In genomic region chr6:144970900-144971299, GRCm38 (mm10) we compare ENCODE assay signal across 12 mouse cellular contexts.
DNase-seq lines count a peak whose midpoint lies in the region; ATAC-seq and TF ChIP-seq lines count a peak whose summit lies in the region.
"Had no signal": no experiment of that assay in that cellular context is flagged by ENCODE, and none has a peak within 500 bp of the region (broad histone marks: within the 10 kb centered on the region; RNA-seq: fewer than 3 reads in every experiment).

No protein-coding gene starts in this region.

- H3K27me3 ChIP-seq in hindbrain, postnatal 0 days (ENCODE audit: insufficient read depth, low read length), result no peaks in the 10 kb centered on the region
- no peaks in the 10 kb centered on the region for H3K27me3 ChIP-seq in hindbrain, embryonic 10.5 days (ENCODE audit: insufficient read depth, poor library complexity, severe bottlenecking)
- no peaks in the 10 kb centered on the region for H3K27me3 ChIP-seq in testis, adult 2 months (ENCODE audit: control insufficient read depth, insufficient read depth, low read length)
- H3K27me3 ChIP-seq: heart, embryonic 12.5 days had no signal

- no peak for ATAC-seq in hindbrain, postnatal 0 days

- no peak overlapping the region for H3K4me2 ChIP-seq in hindbrain, postnatal 0 days (ENCODE audit: low read depth, low read length)
- H3K4me2 ChIP-seq: heart, embryonic 12.5 days; hindbrain, embryonic 14.5 days; midbrain, embryonic 11.5 days had no signal

- no peak overlapping the region for H3K4me3 ChIP-seq in hindbrain, postnatal 0 days (ENCODE audit: low read length)
- H3K4me3 ChIP-seq in hindbrain, embryonic 10.5 days, result no peak overlapping the region
- H3K4me3 ChIP-seq in testis, adult 2 months (ENCODE audit: control insufficient read depth, low read depth, low read length), result no peak overlapping the region
- H3K4me3 ChIP-seq in bone marrow, adult 2 months (replicated peaks; ENCODE audit: control insufficient read depth, low read depth, low read length), result no peak overlapping the region
- H3K4me3 ChIP-seq: heart, embryonic 12.5 days had no signal

- no peaks in the 10 kb centered on the region for H3K36me3 ChIP-seq in hindbrain, postnatal 0 days (ENCODE audit: insufficient read depth, low read length)
- H3K36me3 ChIP-seq in hindbrain, embryonic 10.5 days, result no peaks in the 10 kb centered on the region
- H3K36me3 ChIP-seq in testis, adult 2 months (ENCODE audit: control insufficient read depth, insufficient read depth, low read length), result no peaks in the 10 kb centered on the region
- H3K36me3 ChIP-seq: heart, embryonic 12.5 days had no signal

- no peak overlapping the region for H3K27ac ChIP-seq in hindbrain, postnatal 0 days
- no peak overlapping the region for H3K27ac ChIP-seq in hindbrain, embryonic 10.5 days
- H3K27ac ChIP-seq in testis, adult 2 months (ENCODE audit: control insufficient read depth, insufficient read depth, low read depth, low read length), result no peak overlapping the region
- no peak overlapping the region for H3K27ac ChIP-seq in bone marrow, adult 2 months (ENCODE audit: control insufficient read depth, insufficient read depth, low read depth, low read length, poor library complexity)
- H3K27ac ChIP-seq: hindbrain, embryonic 14.5 days had no signal

- WGBS in hindbrain, postnatal 0 days, result 84% methylated on average over 4 of the region's 4 CpGs
- 83% methylated on average over 4 of the region's 4 CpGs for whole genome bisulfite sequencing in hindbrain, embryonic 10.5 days
- WGBS in bone marrow, adult 2 months, result 85% methylated on average over 4 of the region's 4 CpGs

- H3K9ac ChIP-seq in hindbrain, postnatal 0 days (replicated peaks; ENCODE audit: low read length), result no peak overlapping the region
- H3K9ac ChIP-seq: heart, embryonic 12.5 days; hindbrain, embryonic 14.5 days had no signal

- DNase-seq in hindbrain, postnatal 0 days (ENCODE audit: low spot score), result no peak
- DNase-seq in hindbrain, embryonic 10.5 days (ENCODE audit: low spot score), result no peak
- DNase-seq in testis, postnatal 10 days (ENCODE audit: low spot score), result no peak
- DNase-seq in thymus, postnatal 25 days, result peak; percentile 36
- DNase-seq in left cerebral cortex, adult 11 months (ENCODE audit: low spot score), result no peak
- DNase-seq in spleen, adult 18-20 months, result no peak
- DNase-seq: retina, postnatal 1 day had no signal

- H3K4me1 ChIP-seq in hindbrain, postnatal 0 days (ENCODE audit: insufficient read depth, low read length), result no peaks in the 10 kb centered on the region
- H3K4me1 ChIP-seq in hindbrain, embryonic 10.5 days (replicated peaks), result 0 out of 2 replicates have a peak, but pooled peaks cover 5% of the 10 kb centered on the region
- H3K4me1 ChIP-seq in testis, adult 2 months (ENCODE audit: control insufficient read depth, insufficient read depth, low read length), result no peaks in the 10 kb centered on the region
- no peaks in the 10 kb centered on the region for H3K4me1 ChIP-seq in bone marrow, adult 2 months (ENCODE audit: control insufficient read depth, insufficient read depth, low read length)
- H3K4me1 ChIP-seq: heart, embryonic 12.5 days had no signal

- TF ChIP-seq CTCF in hindbrain, postnatal 0 days (IDR thresholded peaks at IDR 0.05; ENCODE audit: low read depth), result peak; percentile 24; the same call in 1 of the 2 replicates
- TF ChIP-seq CTCF in testis, adult 2 months (IDR thresholded peaks at IDR 0.05; ENCODE audit: control insufficient read depth, insufficient read depth, insufficient replicate concordance, low read depth, low read length), result peak; percentile 46; the same call in 1 of the 2 replicates
- peak; percentile 38; the same call in 1 of the 2 replicates for TF ChIP-seq CTCF in bone marrow, adult 2 months (IDR thresholded peaks at IDR 0.05; ENCODE audit: control insufficient read depth, insufficient read depth, low read length)

- H3K9me3 ChIP-seq in hindbrain, postnatal 0 days (ENCODE audit: low read length), result no peaks in the 10 kb centered on the region
- no peaks in the 10 kb centered on the region for H3K9me3 ChIP-seq in hindbrain, embryonic 10.5 days

- no peak for TF ChIP-seq POLR2A in testis, adult 2 months (IDR thresholded peaks at IDR 0.05; ENCODE audit: control insufficient read depth, low read depth, low read length)
- TF ChIP-seq POLR2A in bone marrow, adult 2 months (IDR thresholded peaks at IDR 0.05; ENCODE audit: borderline replicate concordance, control insufficient read depth, low read depth, low read length), result no peak
